Mouse (Mus musculus) MEL (cell line): ENCODE measurements around the gene Brat1.

Experiments used
- CTCF ChIP-seq, 3 experiments: IDR thresholded peaks in 2 of 3; conservative IDR thresholded peaks in 1 of 3; 2 replicates each; pipeline ENCODE4 v1.5.1; 2011 to 2012; ENCODE audit warnings: low read length in 3 of 3, low read depth in 2 of 3, mild to moderate bottlenecking in 2 of 3, improper control_type of control experiment in 1 of 3, inconsistent platforms in 1 of 3, mixed read lengths in 1 of 3, moderate library complexity in 1 of 3; ENCODE audit not compliant: control insufficient read depth in 1 of 3, insufficient read depth in 1 of 3, poor library complexity in 1 of 3, severe bottlenecking in 1 of 3
- EP300 ChIP-seq, 2 experiments: IDR thresholded peaks; 2 replicates each; pipeline ENCODE4 v1.6.1; 2011; ENCODE audit warnings: improper control_type of control experiment in 2 of 2, low read length in 2 of 2, low read depth in 1 of 2, mild to moderate bottlenecking in 1 of 2
- ETS1 ChIP-seq: IDR thresholded peaks from 2 replicates; pipeline ENCODE4 v1.6.1; 2012; ENCODE audit warnings: low read depth, mild to moderate bottlenecking, inconsistent platforms, low read length, improper control_type of control experiment, moderate library complexity
- GATA1 ChIP-seq: IDR thresholded peaks from 2 replicates; pipeline ENCODE4 v1.6.1; 2011; ENCODE audit warnings: low read depth, low read length, improper control_type of control experiment
- KAT2A ChIP-seq: conservative IDR thresholded peaks from 2 replicates; pipeline ENCODE4 v1.6.1; 2012; ENCODE audit warnings: low read depth, low read length, improper control_type of control experiment, inconsistent platforms
- MYC ChIP-seq: IDR thresholded peaks from 2 replicates; pipeline ENCODE4 v1.6.1; 2011; ENCODE audit warnings: low read depth, mild to moderate bottlenecking, low read length, improper control_type of control experiment, moderate library complexity
- NRF1 ChIP-seq: IDR thresholded peaks from 2 replicates; pipeline ENCODE4 v1.6.1; 2014; ENCODE audit warnings: low read depth, mild to moderate bottlenecking, inconsistent platforms, low read length, improper control_type of control experiment, moderate library complexity; ENCODE audit not compliant: poor library complexity, insufficient read depth, severe bottlenecking
- POLR2A ChIP-seq, 2 experiments: IDR thresholded peaks; 2 replicates each; pipeline ENCODE4 v1.6.1; 2011 to 2012; ENCODE audit warnings: low read length in 2 of 2, mild to moderate bottlenecking in 2 of 2, control low read depth in 1 of 2, improper control_type of control experiment in 1 of 2, low read depth in 1 of 2, moderate library complexity in 1 of 2; ENCODE audit not compliant: control insufficient read depth in 1 of 2, insufficient read depth in 1 of 2, poor library complexity in 1 of 2
- RAD21 ChIP-seq: IDR thresholded peaks from 2 replicates; pipeline ENCODE4 v1.6.1; 2011; ENCODE audit warnings: mild to moderate bottlenecking, low read depth, low read length, improper control_type of control experiment
- RCOR1 ChIP-seq: IDR thresholded peaks from 2 replicates; pipeline ENCODE4 v1.6.1; 2012; ENCODE audit warnings: low read depth, mild to moderate bottlenecking, inconsistent platforms, low read length, improper control_type of control experiment

DNA sequence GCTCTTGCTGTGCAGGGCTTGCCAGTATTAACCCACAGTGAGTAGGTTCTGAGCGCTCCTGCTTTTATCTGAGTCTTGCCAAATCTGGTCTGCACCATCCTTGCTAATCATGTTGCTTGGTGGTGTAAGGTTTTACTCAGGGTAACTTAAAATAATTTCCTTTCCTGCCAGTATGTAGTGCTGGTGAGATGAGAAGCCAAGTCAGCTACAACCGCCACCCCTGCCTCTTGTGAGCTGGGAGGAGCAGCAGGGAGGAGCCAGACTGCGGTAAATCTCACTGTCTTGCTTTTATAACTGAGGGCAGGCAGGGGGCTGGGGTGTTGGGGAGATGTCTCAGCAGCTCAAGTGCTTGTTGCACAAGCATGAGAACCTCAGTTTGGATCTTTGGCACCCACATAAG lies 16.4 kb upstream of the Brat1 start:
- no peak for TF ChIP-seq CTCF (IDR thresholded peaks at IDR 0.05 in 2 of 3, conservative IDR thresholded peaks at IDR 0.05 in 1 of 3; ENCODE audit: control insufficient read depth in 1 of 3, insufficient read depth in 1 of 3, low read depth in 2 of 3, low read length in 3 of 3, poor library complexity in 1 of 3, severe bottlenecking in 1 of 3)
- no peak for TF ChIP-seq KAT2A
- TF ChIP-seq POLR2A (IDR thresholded peaks at IDR 0.05; ENCODE audit: control insufficient read depth in 1 of 2, insufficient read depth in 1 of 2, low read depth in 1 of 2, low read length in 2 of 2, poor library complexity in 1 of 2) = no peak
- TF ChIP-seq GATA1 = no peak
- no peak for TF ChIP-seq NRF1
- no peak for TF ChIP-seq ETS1
- no peak for TF ChIP-seq RAD21
- TF ChIP-seq EP300 (IDR thresholded peaks at IDR 0.05; ENCODE audit: low read depth in 1 of 2, low read length in 2 of 2) = no peak
- TF ChIP-seq RCOR1 = no peak
- TF ChIP-seq MYC = no peak
